Mouse (Mus musculus): Measurements from ENCODE around the gene Rwdd4a.

The Rwdd4a gene

DNA sequence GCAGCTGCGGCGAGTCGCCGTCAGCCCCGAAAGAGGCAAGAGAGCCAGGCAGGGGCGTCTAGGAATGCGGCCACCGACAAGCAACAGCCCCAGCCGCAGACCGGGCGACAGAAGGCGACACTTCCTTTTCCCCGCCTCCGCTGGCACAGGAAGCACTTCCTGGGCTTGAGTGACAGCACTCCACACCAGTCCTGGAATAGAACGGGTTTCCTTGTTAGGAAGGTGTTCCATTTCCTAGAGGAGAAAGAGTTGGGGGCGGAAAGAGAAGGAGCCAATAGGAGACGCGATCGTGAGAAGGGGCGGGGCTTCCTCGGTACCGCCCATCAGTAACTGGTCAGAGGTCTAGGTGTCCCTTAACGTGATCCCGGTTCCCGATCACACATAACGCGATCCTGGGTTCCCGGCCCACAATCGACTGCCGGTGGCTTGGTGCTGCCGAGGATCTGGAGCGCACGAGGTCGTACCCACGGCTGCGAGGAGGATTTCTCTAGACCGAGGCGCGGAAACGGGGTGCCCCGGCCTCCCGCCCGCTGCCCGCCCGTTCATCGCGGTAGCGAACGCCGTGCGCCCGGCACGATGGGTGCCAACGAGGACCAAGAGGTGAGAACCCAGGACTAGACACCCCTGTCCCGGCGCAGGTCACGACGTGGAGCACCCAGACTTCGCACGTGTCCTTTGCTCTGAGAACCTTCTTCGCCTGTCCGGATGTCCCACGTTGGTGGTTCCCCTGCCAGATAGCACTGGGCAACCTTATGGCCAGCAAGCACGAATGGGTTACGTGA, at the start of gene Rwdd4a, which contains the start of gene Trappc11:
Gene Rwdd4a (plus strand): TSS at position 321 of the 782 bp plus-strand sequence.
Gene Trappc11 (minus strand): TSS at position 127 of the 782 bp plus-strand sequence.
- peak; percentile 98 for DNase-seq

DNA sequence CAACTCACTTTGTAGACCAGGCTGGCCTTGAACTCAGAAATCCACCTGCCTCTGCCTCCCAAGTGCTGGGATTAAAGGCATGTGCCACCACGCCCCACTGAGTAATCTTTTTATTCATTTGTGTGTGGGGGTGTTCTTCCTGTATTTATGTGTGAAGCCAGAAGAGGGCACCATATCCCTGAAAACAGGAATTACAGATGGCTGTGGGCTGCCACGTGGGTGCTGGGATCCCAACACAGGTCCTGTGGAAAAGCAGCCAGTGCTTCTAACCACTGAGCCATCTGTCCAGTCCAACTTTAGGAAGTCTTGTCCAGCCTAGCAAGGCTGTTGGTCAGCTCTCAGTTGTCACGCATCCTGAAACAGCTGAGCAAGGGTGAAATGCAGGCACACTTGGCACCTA, 46.2 kb upstream of the Rwdd4a start:
- no peak for DNase-seq

DNA sequence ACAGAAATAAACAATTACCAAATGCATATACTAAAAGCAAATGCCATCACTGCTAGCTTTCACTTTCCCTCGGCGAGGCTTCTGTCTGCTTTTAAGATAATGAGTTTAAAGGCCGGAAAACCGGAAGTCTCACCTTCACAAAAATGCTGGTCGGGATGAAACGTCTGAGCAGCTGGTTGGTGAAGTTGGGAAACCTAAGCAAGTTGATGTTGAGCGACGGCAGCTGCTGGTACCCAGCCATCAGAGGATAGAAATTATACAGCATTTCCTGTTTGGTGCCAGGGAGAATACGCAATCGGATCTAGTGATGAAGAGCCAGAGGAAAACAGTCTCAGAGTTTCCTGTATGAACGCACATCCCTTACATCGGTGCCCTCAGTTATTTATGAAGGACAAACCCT, 40.4 kb upstream of the Rwdd4a start:
- DNase-seq, result no peak

GRCm38 (mm10) chr8:47494602-47495153, 38.8 kb upstream of the Rwdd4a start:
- DNase-seq, result no peak

- DNase-seq, result no peak
These were observed 38.0 kb upstream of the Rwdd4a start for GRCm38 (mm10) chr8:47495428-47495827.

DNA sequence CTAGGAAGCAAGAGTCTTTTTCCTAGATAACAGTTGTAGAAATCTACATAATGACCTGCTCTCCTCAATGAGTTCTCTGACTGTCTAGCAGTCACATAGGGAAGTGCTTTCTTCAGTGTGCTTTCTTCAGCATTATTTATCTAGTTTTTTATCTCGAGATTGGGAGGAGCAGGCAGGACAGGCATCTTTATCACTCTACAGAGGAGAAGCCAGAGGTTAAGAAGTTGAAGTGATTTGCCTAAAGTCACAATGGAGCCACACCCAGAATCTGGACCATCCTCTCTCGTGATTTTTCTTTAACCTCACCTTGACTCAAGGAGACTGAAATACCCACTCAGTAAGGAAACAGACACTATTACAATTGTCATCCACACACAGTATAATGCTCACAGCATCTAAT, 31.5 kb upstream of the Rwdd4a start:
- no peak for DNase-seq

DNA sequence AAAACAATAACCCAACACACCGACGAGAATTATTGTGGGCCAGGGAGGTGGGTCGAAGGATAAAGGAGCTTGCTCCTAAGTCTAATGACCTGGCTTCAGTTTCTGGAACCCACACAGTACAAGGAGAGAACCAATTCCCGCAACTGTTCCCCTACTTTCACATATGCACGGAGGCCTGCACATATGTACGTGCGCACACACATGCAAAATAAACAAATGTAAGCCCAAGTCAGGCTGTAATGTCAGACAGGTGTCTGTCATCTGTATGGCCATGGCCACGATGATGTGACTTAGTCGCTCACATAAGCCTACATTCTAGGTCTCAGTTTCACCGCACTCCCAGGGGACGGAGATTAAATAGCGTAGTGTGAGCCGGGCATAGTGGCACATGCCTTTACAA, 30.9 kb upstream of the Rwdd4a start:
- no peak for DNase-seq

DNA sequence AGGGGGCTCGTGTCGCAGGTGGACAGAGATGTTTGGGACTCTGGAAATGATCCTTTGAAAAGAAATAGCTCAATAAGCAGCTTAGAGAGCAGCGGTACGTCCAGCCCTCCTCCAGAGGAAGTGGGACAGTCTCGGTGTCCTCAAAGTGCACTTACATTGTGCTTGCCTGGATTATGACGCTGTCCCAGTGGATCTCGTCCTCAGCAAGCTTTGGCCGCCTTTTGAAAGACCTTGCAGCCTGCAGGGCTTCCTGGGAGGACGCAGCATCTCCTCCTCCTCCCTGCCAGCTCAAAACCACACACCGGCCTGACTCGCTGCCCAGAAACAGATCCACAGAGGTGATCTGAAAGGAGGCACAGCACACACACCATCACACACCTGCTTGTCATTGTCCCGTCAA, 28.0 kb upstream of the Rwdd4a start:
- DNase-seq, result no peak

GRCm38 (mm10) chr8:47510930-47511329, 22.5 kb upstream of the Rwdd4a start:
- no peak for DNase-seq

DNA sequence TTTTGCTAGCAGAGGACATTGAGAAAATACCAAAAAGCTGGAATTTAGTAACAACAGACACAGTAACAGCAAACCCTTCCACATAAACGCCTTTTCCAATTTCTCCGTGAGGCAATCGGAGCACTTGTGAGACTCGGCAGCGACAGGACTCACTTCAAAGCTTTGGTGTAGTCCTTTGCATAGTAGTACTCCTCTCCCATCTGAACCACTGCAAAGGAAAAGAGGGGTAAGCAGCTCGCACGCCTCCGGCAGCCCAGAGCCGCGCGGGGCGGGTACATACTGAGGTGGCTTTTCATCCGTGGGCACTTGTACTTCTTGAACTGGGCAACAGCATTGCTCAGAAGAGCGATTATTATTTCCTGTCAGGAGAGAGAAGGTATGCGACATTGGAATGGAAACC, 19.9 kb upstream of the Rwdd4a start:
- no peak for DNase-seq

GRCm38 (mm10) chr8:47528094-47528493, 5.4 kb upstream of the Rwdd4a start:
- no peak for DNase-seq

- DNase-seq, result no peak
These were observed 4.9 kb downstream of the Rwdd4a start for GRCm38 (mm10) chr8:47538323-47538722.

DNA sequence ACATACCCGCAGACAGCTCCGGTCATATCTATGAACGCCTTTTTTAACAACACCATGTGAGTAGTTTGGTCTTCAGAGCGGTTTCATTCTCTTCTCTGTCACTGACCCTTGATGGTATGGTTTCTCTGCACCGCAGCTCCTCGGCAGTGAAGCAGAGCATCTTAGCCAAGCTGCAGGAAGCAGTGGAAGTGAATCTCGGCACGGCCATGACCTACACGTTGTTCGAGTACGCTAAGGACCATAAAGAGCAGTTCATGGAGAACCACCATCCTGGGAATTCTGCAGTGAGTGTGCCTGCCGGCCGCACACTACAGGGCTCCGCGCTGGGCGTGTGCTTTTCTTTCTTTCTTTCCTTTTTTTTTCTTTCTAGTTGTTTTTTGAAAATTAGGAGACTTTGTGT, 9.3 kb downstream of the Rwdd4a start:
- DNase-seq, result no peak

- DNase-seq, result no peak
These were observed 10.6 kb downstream of the Rwdd4a start for GRCm38 (mm10) chr8:47544094-47544493.

- DNase-seq, result no peak
These were observed 13.6 kb downstream of the Rwdd4a start for GRCm38 (mm10) chr8:47547102-47547501.

DNA sequence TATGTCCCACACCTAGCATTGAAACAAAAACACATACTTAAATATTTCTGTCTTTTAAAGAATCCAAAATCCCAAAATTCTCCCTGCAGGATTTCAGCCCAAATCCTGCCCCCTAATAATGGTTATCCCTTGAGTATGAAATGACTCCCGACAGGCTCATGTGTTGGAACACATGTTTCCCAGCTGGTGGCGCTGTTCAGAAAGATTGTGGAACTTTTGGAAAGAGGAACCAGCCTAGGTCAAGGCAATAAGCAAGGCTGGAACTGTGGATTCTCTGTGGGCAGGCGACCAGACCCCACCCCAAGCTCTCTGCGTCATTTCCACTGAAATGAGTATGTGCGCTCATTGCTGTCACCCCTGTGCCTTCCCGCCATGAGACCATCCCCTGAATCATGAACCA, 20.1 kb downstream of the Rwdd4a start:
- no peak for DNase-seq

- DNase-seq, result no peak
These were observed 23.0 kb downstream of the Rwdd4a start for GRCm38 (mm10) chr8:47556446-47556845.

- DNase-seq, result no peak
These were observed 24.8 kb downstream of the Rwdd4a start for GRCm38 (mm10) chr8:47558274-47558673.

DNA sequence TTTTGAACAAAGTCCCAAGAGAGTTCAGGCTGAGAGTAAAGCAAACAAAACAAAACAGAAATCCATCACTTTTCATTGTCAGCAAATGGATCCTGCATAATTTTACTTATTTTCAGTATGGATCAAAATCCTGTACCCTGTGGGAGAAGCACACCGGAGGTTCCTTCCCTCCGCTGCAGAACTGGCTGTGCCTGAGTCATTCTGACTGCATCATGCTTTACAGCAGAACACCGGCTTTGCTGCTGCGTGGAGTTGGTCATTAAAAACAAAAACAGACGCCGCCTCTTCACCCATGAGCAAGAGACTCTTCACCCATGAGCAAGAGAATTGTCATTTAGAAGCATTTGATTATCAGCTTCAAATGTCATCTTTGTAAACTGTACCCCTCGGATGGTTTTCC, 27.3 kb downstream of the Rwdd4a start:
- peak; percentile 26 for DNase-seq

DNA sequence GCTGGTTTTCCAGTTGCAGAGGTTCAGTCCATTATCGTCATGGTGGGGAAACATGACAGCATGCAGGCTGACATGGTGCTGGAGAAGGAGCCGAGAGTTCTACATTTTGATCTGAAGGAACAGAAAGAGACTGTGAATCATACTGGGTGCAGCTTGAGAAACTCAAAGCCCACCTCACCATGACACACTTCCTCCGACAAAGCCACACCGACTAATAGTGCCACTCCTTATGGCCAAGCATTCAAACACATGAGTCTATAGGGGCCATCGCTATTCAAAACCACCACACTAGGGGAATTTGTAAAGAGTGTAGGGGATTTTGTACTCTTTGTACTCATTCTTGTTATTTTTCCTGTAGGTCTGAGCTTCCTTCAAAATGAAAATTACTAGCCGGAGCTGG, 33.1 kb downstream of the Rwdd4a start:
- DNase-seq, result no peak

DNA sequence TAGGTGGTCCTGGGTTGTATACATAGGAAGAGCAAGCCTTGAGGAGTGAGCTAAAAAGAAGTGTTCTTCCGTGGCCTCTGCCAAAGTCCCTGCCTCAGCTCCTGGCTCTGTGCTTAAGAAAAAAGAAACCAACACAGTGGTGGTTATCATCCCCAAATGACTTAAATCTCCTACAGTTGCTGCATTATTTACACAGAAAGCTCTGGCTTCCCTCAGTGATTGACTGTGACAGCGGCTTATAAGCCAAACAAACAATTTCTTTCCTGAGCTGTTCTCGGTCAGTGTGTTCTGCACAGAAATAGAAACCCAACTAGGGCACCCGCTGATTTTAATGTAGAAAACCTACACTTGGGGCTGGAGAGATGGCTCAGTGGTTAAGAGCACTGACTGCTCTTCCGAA, 34.6 kb downstream of the Rwdd4a start:
- DNase-seq, result no peak

DNA sequence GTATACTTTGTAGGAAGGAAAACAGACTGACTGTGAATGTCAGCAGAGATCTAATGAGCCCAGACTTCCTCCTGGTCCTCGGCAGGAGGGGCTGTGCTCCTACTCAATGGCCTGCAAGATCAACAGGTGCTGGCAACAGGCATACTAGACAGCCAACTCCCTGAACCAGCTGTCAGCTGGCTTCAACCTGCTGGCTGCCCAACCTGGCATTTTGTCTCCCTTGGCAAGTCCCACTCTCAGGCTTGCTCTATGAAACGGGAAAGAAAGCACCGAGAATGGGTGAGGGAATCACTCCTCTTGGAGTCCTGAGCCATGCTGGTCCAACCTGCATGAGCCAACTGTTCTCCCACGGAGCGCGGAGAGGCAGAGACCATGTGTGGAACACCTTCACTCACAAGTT, 36.7 kb downstream of the Rwdd4a start:
- no peak for DNase-seq

DNA sequence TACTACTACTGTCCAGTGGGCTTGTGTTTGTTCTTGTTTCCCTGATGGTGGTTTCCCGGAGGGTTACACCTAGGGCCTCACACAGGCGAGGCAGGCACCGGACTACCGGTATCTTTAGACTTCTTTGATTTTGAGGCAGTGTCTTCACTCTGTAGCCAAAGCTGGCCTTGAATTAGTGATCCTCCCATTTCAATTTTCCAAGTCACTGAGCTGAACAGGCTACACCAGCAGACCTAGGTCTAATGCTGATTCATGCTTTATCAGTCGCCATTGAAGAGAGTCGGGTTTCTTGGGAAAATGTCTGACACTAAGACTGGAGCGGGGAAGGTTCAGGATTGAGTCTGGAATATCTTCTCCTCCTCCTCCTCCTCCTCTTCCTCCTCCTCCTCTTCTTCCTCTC, 40.0 kb downstream of the Rwdd4a start:
- DNase-seq, result no peak

- no peak for DNase-seq
These were observed 48.0 kb downstream of the Rwdd4a start for GRCm38 (mm10) chr8:47581454-47581853.

DNA sequence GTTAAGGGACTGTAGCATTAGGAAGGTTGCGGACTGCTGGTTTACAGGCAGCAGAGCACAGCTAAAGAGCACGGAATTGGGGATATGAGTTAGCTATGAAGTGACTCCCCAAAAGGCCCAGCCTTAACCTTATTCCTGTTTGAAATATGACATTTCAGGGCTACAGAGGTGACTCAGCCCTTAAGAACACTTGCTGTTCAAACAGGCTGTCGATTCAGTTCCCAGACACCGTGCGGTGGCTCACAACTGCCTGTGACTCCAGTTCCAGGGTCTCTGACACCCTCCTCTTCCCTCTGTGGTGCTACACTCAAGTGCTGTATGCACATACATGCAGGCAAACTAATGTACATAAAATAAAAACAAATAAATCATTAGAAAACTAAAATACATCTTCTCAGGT, 55.2 kb downstream of the Rwdd4a start:
- no peak for DNase-seq
